Mouse (Mus musculus) embryonic facial prominence, embryonic 13.5 days (tissue): Measurements from ENCODE around the gene March11. TPM values are rescaled to one million over a fixed set of nuclear protein-coding genes. Genes with fewer than 3 reads are reported as not detected.
A peak's percentile ranks its signal among the peaks of the same experiment; 100 is the strongest.

Source experiments
- ATAC-seq: fragments of 200-750 bp; cut with Nextera tagmentation; 2 replicates; pipeline ENCODE4 v1.8.0; 2017; ENCODE audit warnings: low read depth; ENCODE audit not compliant: insufficient number of reproducible peaks, insufficient read depth, low FRiP score, low TSS enrichment
- H3K27ac ChIP-seq: fragments of 300-500 bp; sonication (generic); 2 replicates; pipeline ENCODE4 v1.5.1; 2015; ENCODE audit warnings: moderate library complexity, mild to moderate bottlenecking, inconsistent platforms
- H3K27me3 ChIP-seq: fragments of 300-500 bp; sonication (generic); 2 replicates; pipeline ENCODE4 v1.6.1; 2015; ENCODE audit warnings: mild to moderate bottlenecking, inconsistent platforms
- H3K36me3 ChIP-seq: fragments of 300-500 bp; sonication (generic); 2 replicates; pipeline ENCODE4 v1.6.1; 2015; ENCODE audit warnings: mild to moderate bottlenecking, inconsistent platforms
- H3K4me1 ChIP-seq: fragments of 300-500 bp; sonication (generic); 2 replicates; pipeline ENCODE4 v1.6.1; 2015; ENCODE audit warnings: inconsistent platforms
- H3K4me2 ChIP-seq: fragments of 300-500 bp; sonication (generic); 2 replicates; pipeline ENCODE4 v1.6.1; 2015; ENCODE audit warnings: moderate library complexity, mild to moderate bottlenecking, inconsistent platforms
- H3K4me3 ChIP-seq: fragments of 300-500 bp; sonication (generic); 2 replicates; pipeline ENCODE4 v1.5.1; 2015; ENCODE audit warnings: mild to moderate bottlenecking, inconsistent platforms
- H3K9ac ChIP-seq: fragments of 300-500 bp; sonication (generic); 2 replicates; pipeline ENCODE4 v1.6.1; 2015; ENCODE audit warnings: mild to moderate bottlenecking, inconsistent platforms
- H3K9me3 ChIP-seq: fragments of 300-500 bp; sonication (generic); 2 replicates; pipeline ENCODE4 v1.6.1; 2016; ENCODE audit warnings: inconsistent platforms
- WGBS: fragments of 180-500 bp; shearing (Covaris S2); methylation state at CpG from one replicate; pipeline ENCODE4 v1.1.7; 2015; ENCODE audit warnings: mixed read lengths; 5-methylcytosine and 5-hydroxymethylcytosine counted together
- polyA plus RNA-seq: library from polyadenylated mRNA; unstranded; fragments of >200 nt; fragmentation: Nextera tagmentation; extraction: Ambion mirVana; gene quantifications from 2 replicates; pipeline ENCODE4 v1.2.1, GENCODE M21; 2015

The March11 gene
- polyA plus RNA-seq: 0.36 and 0.42 TPM in 2 replicates

- no peaks in the 10 kb centered on the region for H3K36me3 ChIP-seq
- peak; percentile 69 for ATAC-seq
- no peaks in the 10 kb centered on the region for H3K9me3 ChIP-seq
- peaks cover 48% of the 10 kb centered on the region for H3K27me3 ChIP-seq
- peak within 1 kb of the TSS; percentile 63 for H3K4me3 ChIP-seq
- WGBS: under 1% methylated on average over 56 of the region's 56 CpGs
- H3K9ac ChIP-seq: peak within 1 kb of the TSS; percentile 60
- H3K4me2 ChIP-seq: peak within 1 kb of the TSS; percentile 96
- H3K4me1 ChIP-seq: peaks cover 6% of the 10 kb centered on the region; the same call in 1 of the 2 replicates
- no peak within 1 kb of the TSS for H3K27ac ChIP-seq
Measured at GRCm38 (mm10) chr15:26308629-26309230, at the start of gene March11. Gene March11 (plus strand): TSS chr15:26309048.

- WGBS: 53% methylated on average over 1 of the region's 1 CpGs
Measured at GRCm38 (mm10) chr15:26262336-26262735, 46.5 kb upstream of the March11 start.

DNA sequence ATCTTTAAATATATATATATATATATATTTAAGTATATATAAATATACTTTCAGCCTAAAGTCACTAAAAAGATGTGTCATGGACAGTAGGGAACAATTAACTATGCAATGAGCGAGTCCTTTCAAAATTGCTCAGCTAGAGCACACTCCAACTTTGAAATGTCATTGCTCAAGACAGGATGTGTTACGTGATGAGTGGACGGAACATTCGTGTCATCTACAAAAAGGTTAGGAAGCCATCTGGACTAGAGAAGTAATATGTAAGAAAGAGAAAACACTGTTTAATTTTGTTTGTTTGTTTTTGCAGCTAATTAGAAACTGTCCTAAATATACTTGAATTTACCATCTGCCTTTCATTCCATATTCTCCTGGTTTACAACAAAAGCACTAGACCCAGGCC is 39.3 kb upstream of the March11 start:
- Histone ChIP-seq H3K36me3 (no peaks in the 10 kb centered on the region), H3K9ac (no peak overlapping the region), H3K4me2 (no peak overlapping the region), H3K4me1 (no peaks in the 10 kb centered on the region), H3K9me3 (no peaks in the 10 kb centered on the region), H3K27ac (no peak overlapping the region), H3K4me3 (no peak overlapping the region), H3K27me3 (no peaks in the 10 kb centered on the region)
- no peak for ATAC-seq
- 83% methylated on average over 4 of the region's 4 CpGs for WGBS

More at GRCm38 (mm10) chr15:26262336-26262735, 46.5 kb upstream of the March11 start:
- Histone ChIP-seq H3K27me3 (no peaks in the 10 kb centered on the region), H3K9me3 (no peaks in the 10 kb centered on the region), H3K36me3 (no peaks in the 10 kb centered on the region), H3K9ac (no peak overlapping the region), H3K4me2 (no peak overlapping the region), H3K4me3 (no peak overlapping the region), H3K27ac (no peak overlapping the region), H3K4me1 (no peaks in the 10 kb centered on the region)
- no peak for ATAC-seq

- no peak overlapping the region for H3K4me2 ChIP-seq
- no peaks in the 10 kb centered on the region for H3K27me3 ChIP-seq
- no peak overlapping the region for H3K27ac ChIP-seq
- no peaks in the 10 kb centered on the region for H3K9me3 ChIP-seq
- no peak overlapping the region for H3K9ac ChIP-seq
- no peaks in the 10 kb centered on the region for H3K4me1 ChIP-seq
- 69% methylated on average over 2 of the region's 2 CpGs for WGBS
- H3K36me3 ChIP-seq: no peaks in the 10 kb centered on the region
- no peak for ATAC-seq
- H3K4me3 ChIP-seq: no peak overlapping the region
Measured at GRCm38 (mm10) chr15:26276035-26276511, 32.8 kb upstream of the March11 start.

DNA sequence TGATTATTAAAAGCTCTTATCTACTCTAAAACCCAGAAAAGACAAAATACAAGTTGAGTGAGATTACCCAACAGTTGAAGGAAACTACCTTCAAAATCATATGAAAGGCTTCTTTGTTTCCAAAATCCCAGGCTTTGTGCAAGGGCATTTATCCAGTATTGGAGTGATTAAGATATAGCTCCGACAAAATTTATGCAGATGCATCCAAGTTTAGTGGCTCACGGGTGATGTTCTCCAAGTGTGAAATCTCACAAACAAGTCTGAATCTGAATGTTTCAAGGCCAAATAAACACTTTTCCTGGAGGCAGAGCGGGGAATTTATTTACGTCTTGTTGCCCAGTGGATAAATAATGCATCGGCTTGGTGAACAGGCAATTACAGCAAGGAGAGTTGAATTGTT is 32.2 kb upstream of the March11 start:
- H3K9me3 ChIP-seq: no peaks in the 10 kb centered on the region
- H3K4me3 ChIP-seq: no peak overlapping the region
- no peak overlapping the region for H3K27ac ChIP-seq
- WGBS: 80% methylated on average over 5 of the region's 5 CpGs
- no peaks in the 10 kb centered on the region for H3K4me1 ChIP-seq
- no peaks in the 10 kb centered on the region for H3K27me3 ChIP-seq
- no peak overlapping the region for H3K4me2 ChIP-seq
- no peak for ATAC-seq
- H3K9ac ChIP-seq: no peak overlapping the region
- H3K36me3 ChIP-seq: no peaks in the 10 kb centered on the region

DNA sequence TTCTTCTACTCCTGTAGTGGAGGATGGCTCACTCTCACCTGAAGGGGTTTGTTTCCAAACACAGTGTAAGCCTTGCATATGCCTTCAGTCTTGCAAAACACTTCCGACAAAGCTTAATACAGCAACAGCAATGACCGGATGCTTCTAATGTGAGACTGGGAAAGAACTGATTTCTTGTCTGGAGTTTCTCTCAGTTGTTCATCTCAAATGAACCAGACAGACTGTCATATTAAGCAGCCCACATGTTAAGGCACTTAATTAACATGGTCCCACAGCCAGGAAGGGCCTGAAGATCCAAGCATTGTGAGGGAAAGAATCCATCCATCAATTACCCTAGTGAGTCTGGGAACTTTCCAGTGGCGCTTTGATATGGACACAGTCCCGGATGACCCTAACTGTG is 17.0 kb upstream of the March11 start:
- no peak overlapping the region for H3K4me3 ChIP-seq
- no peaks in the 10 kb centered on the region for H3K36me3 ChIP-seq
- no peak overlapping the region for H3K9ac ChIP-seq
- 89% methylated on average over 4 of the region's 4 CpGs for WGBS
- H3K4me2 ChIP-seq: no peak overlapping the region
- H3K4me1 ChIP-seq: no peaks in the 10 kb centered on the region
- no peak overlapping the region for H3K27ac ChIP-seq
- H3K9me3 ChIP-seq: no peaks in the 10 kb centered on the region
- no peak for ATAC-seq
- H3K27me3 ChIP-seq: no peaks in the 10 kb centered on the region

DNA sequence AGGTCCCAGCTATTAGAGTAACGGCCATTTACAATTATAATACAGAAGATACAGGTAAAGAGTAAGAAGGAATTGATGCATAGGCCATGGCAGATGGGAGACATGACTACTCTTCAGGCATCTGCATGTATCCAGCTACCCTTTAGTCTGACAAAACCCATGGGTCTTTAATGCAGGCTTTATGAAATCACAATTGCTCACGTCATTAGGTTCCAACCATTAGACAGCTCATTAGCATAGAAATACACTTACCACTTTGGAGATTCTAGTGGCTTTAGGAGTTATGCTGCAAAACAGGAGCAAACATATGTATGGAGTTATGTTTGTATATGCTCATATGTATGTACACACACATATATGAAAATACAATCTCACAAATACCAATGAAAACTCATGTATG is 16.0 kb upstream of the March11 start:
- Histone ChIP-seq H3K9ac (no peak overlapping the region), H3K36me3 (no peaks in the 10 kb centered on the region), H3K27ac (no peak overlapping the region), H3K4me3 (no peak overlapping the region), H3K9me3 (no peaks in the 10 kb centered on the region), H3K27me3 (no peaks in the 10 kb centered on the region), H3K4me2 (no peak overlapping the region), H3K4me1 (no peaks in the 10 kb centered on the region)
- no peak for ATAC-seq
- WGBS: 69% methylated on average over 2 of the region's 2 CpGs

DNA sequence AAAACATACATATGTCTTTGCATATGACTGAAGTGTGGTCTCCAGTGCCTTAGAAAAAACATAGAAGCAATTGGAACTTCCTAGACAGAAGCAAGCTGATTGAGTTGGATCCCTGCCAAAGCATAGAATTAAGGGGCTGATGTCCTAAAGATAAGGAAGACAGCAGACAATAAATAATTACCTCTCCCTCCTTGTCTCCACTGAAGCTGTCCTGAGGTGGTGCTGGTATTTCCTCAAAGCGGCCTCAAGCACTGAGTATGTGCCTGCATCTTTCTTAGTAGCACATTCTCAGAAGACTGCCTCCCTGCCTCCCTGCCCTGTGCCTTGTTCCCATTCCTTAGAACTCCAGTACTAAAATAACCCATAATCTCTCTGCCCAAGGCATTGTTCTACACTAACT is 15.6 kb upstream of the March11 start:
- H3K9ac ChIP-seq: no peak overlapping the region
- no peak for ATAC-seq
- WGBS: 69% methylated on average over 1 of the region's 1 CpGs

GRCm38 (mm10) chr15:26298668-26299067 is 10.2 kb upstream of the March11 start:
- no peak for ATAC-seq
- Histone ChIP-seq H3K27ac (no peak overlapping the region), H3K36me3 (no peaks in the 10 kb centered on the region), H3K9ac (no peak overlapping the region), H3K4me3 (no peak overlapping the region), H3K4me1 (no peaks in the 10 kb centered on the region), H3K27me3 (no peaks in the 10 kb centered on the region), H3K4me2 (no peak overlapping the region), H3K9me3 (no peaks in the 10 kb centered on the region)
- 90% methylated on average over 6 of the region's 6 CpGs for WGBS

More for the DNA sequence above, 15.6 kb upstream of the March11 start:
- H3K36me3 ChIP-seq: no peaks in the 10 kb centered on the region
- no peak overlapping the region for H3K4me2 ChIP-seq
- no peaks in the 10 kb centered on the region for H3K4me1 ChIP-seq
- no peak overlapping the region for H3K27ac ChIP-seq
- H3K9me3 ChIP-seq: no peaks in the 10 kb centered on the region
- no peaks in the 10 kb centered on the region for H3K27me3 ChIP-seq
- H3K4me3 ChIP-seq: no peak overlapping the region

DNA sequence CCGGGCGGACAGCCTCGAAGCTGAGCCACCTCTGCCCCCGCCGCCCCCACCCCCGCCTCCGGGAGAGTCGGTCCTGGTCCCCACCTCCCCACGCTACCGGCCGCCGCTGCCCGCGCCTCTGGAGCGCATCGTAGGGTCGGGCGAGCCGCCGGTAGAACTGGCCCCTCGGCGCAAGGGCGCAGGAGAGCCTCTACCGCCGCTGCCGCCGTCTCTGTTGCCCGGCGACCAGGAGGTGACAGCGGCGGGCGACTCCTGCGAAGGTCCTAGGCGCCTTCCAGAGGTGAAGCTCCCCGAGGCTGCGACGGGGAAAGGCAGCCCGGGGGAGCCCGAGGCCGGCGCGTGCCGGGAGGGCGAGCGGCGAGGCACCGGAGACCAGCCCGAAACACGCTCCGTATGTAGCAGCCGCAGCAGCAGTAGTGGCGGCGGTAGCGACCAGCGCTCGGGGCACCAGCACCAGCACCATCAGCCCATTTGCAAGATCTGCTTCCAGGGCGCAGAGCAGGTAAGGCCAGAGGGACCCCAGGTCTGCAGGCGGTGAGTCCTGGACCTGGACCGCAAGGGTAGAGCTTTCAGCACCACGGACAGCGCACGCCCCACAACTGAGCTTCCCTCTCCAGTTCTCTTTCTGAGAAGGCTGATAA is 563 bp downstream of the March11 start:
- no peaks in the 10 kb centered on the region for H3K36me3 ChIP-seq
- H3K27me3 ChIP-seq: peaks cover 48% of the 10 kb centered on the region
- H3K9ac ChIP-seq: peak overlapping the region; percentile 60
- H3K4me1 ChIP-seq: peaks cover 6% of the 10 kb centered on the region; the same call in 1 of the 2 replicates
- no peak overlapping the region for H3K27ac ChIP-seq
- under 1% methylated on average over 60 of the region's 62 CpGs for WGBS
- H3K9me3 ChIP-seq: no peaks in the 10 kb centered on the region
- peak overlapping the region; percentile 96 for H3K4me2 ChIP-seq
- peak overlapping the region; percentile 63 for H3K4me3 ChIP-seq
- ATAC-seq: no peak

DNA sequence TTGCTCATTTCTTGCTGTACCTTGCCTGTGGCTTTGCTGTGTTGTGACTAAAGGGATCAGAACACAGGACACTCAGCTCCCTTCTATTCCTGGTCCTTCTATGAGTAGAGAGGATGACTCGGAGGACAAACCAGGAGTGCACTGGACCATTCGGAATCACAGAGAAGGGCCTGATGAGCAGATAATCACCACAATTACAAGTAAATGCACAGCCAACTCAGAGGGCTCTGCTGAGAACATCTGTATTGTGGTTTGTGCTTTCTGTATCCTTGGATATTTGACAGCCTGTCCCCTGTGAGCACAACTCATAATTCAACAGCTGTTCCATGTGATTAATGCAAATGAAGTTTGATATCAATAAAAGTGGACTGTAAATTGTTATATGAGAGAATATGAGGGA is 11.0 kb downstream of the March11 start:
- Histone ChIP-seq H3K4me1 (no peaks in the 10 kb centered on the region), H3K36me3 (no peaks in the 10 kb centered on the region), H3K9me3 (no peaks in the 10 kb centered on the region), H3K9ac (no peak overlapping the region), H3K4me2 (no peak overlapping the region), H3K27me3 (no peaks in the 10 kb centered on the region), H3K4me3 (no peak overlapping the region), H3K27ac (no peak overlapping the region)
- no peak for ATAC-seq
- WGBS: 77% methylated on average over 2 of the region's 2 CpGs

DNA sequence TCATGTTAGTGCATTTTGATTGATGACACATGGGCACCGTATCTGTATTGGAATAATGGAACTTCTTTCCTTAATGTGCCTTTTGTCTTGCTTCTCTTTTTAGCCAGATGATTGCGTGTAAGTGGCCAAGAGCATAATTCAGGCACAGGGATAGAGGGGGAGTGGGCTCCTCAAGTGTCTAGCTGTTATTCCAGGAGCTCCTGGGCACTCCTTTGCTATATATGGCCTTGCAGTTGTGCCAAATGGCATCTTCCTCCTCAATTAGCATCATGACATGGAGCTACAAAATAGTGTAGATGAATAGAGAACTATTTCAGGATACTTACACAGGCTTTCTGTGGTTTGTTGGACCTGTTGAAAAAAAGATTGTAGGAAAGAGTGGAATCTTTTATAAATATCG is 11.6 kb downstream of the March11 start:
- no peaks in the 10 kb centered on the region for H3K36me3 ChIP-seq
- 86% methylated on average over 3 of the region's 3 CpGs for WGBS
- H3K9me3 ChIP-seq: no peaks in the 10 kb centered on the region
- ATAC-seq: no peak
- H3K4me3 ChIP-seq: no peak overlapping the region
- no peaks in the 10 kb centered on the region for H3K27me3 ChIP-seq
- no peak overlapping the region for H3K9ac ChIP-seq
- H3K4me2 ChIP-seq: no peak overlapping the region
- H3K27ac ChIP-seq: no peak overlapping the region
- H3K4me1 ChIP-seq: no peaks in the 10 kb centered on the region
